Comparison of ENCODE assay signal across 20 mouse cellular contexts in genomic region chr1:184763866-184764265, GRCm38 (mm10). TPM values are rescaled to one million over a fixed set of nuclear protein-coding genes. Genes with fewer than 3 reads are reported as not detected.
DNase-seq lines count a peak whose midpoint lies in the region; ATAC-seq lines count a peak whose summit lies in the region.
"Had no signal": no experiment of that assay in that cellular context is flagged by ENCODE, and none has a peak within 500 bp of the region (broad histone marks: within the 10 kb centered on the region; RNA-seq: fewer than 3 reads in every experiment).

No protein-coding gene starts in this region.

- DNase-seq in adrenal gland, postnatal 10 days, result peak; percentile 62
- DNase-seq in adrenal gland, postnatal 25 days, result no peak
- peak; percentile 79 for DNase-seq in heart, adult 11 months
- peak; percentile 70 for DNase-seq in adipocyte (ENCODE audit: low spot score)
- DNase-seq in layer of hippocampus, adult 8-10 months (ENCODE audit: low spot score in 2 of 2), result no peak
- DNase-seq in kidney, postnatal 36 days, result no peak
- DNase-seq: adrenal gland, adult 8-10 months; cerebellum, adult 11-12 months; cerebellum, adult 2 months; cerebellum, adult 9-10 months; cerebellum, postnatal 10 days; cerebellum, postnatal 25 days; forebrain, postnatal 0 days had no signal

- H3K36me3 ChIP-seq in heart, embryonic 12.5 days, result no peaks in the 10 kb centered on the region
- H3K36me3 ChIP-seq: embryonic facial prominence, embryonic 10.5 days; embryonic facial prominence, embryonic 12.5 days; forebrain, embryonic 15.5 days had no signal

- H3K4me2 ChIP-seq in heart, embryonic 12.5 days, result no peak overlapping the region
- H3K4me2 ChIP-seq: embryonic facial prominence, embryonic 12.5 days; forebrain, embryonic 13.5 days; forebrain, embryonic 15.5 days had no signal

- H3K4me3 ChIP-seq in heart, embryonic 12.5 days, result no peak overlapping the region
- H3K4me3 ChIP-seq: embryonic facial prominence, embryonic 10.5 days; embryonic facial prominence, embryonic 12.5 days; forebrain, embryonic 13.5 days; forebrain, embryonic 15.5 days had no signal

- H3K27ac ChIP-seq in heart, embryonic 12.5 days (ENCODE audit: poor library complexity, severe bottlenecking), result no peak overlapping the region
- H3K27ac ChIP-seq: embryonic facial prominence, embryonic 10.5 days; embryonic facial prominence, embryonic 12.5 days; forebrain, embryonic 13.5 days; forebrain, embryonic 15.5 days had no signal

- no peaks in the 10 kb centered on the region for H3K9me3 ChIP-seq in heart, embryonic 12.5 days (replicated peaks)
- H3K9me3 ChIP-seq: embryonic facial prominence, embryonic 10.5 days; embryonic facial prominence, embryonic 12.5 days; forebrain, embryonic 13.5 days; forebrain, embryonic 15.5 days had no signal

- no peaks in the 10 kb centered on the region for H3K27me3 ChIP-seq in heart, embryonic 12.5 days (replicated peaks)
- H3K27me3 ChIP-seq: embryonic facial prominence, embryonic 12.5 days; forebrain, embryonic 13.5 days; forebrain, embryonic 15.5 days had no signal

- WGBS in heart, embryonic 12.5 days, result 48% methylated on average over 3 of the region's 3 CpGs

- no peak overlapping the region for H3K9ac ChIP-seq in heart, embryonic 12.5 days
- H3K9ac ChIP-seq: embryonic facial prominence, embryonic 12.5 days; forebrain, embryonic 13.5 days; forebrain, embryonic 15.5 days; forebrain, postnatal 0 days had no signal

- H3K4me1 ChIP-seq in heart, embryonic 12.5 days (replicated peaks), result no peaks in the 10 kb centered on the region
- H3K4me1 ChIP-seq: embryonic facial prominence, embryonic 10.5 days; embryonic facial prominence, embryonic 12.5 days; forebrain, embryonic 13.5 days; forebrain, embryonic 15.5 days had no signal

- ATAC-seq in heart, embryonic 12.5 days (ENCODE audit: insufficient number of reproducible peaks, low FRiP score), result no peak
- ATAC-seq: activated CD4-positive, CD25-positive, alpha-beta regulatory T cell, adult 4 months; forebrain, embryonic 13.5 days; forebrain, embryonic 15.5 days; forebrain, postnatal 0 days; Patski had no signal

RNA-seq across cellular contexts. Expression of gene Hlx, which starts 31.4 kb away (rescaled TPM):
- total RNA-seq in adrenal gland, postnatal 10 days (2021), result 10 to 100 TPM; 40.7 to 47.8 TPM
- total RNA-seq in adrenal gland, postnatal 25 days (2021), result 10.6 and 12.8 TPM in 2 replicates
- polyA plus RNA-seq in heart, embryonic 12.5 days (2016; fragmentation: Nextera tagmentation; extraction: Ambion mirVana), result 8.7 and 8.8 TPM in 2 replicates
- total RNA-seq in layer of hippocampus, adult 8-10 months (2022), result 1 to 10 TPM in 2 of 4 experiments, under 1 TPM in 2; 0.76 to 4.5 (median 1.9) TPM
- polyA plus RNA-seq: activated CD4-positive, CD25-positive, alpha-beta regulatory T cell, adult 4 months had no signal

RNA-seq across cellular contexts. Expression of gene Marc1, which starts 47.2 kb away (rescaled TPM):
- 10 to 100 TPM; 15.0 to 43.0 TPM for total RNA-seq in adrenal gland, postnatal 10 days (2021)
- total RNA-seq in adrenal gland, postnatal 25 days (2021), result 1.4 and 4.4 TPM in 2 replicates
- polyA plus RNA-seq in heart, embryonic 12.5 days (2016; fragmentation: Nextera tagmentation; extraction: Ambion mirVana), result 0.14 and 0.24 TPM in 2 replicates
- under 1 TPM in 1 of 4 experiments, not detected in 3; 0.19 TPM for total RNA-seq in layer of hippocampus, adult 8-10 months (2022)
- polyA plus RNA-seq: activated CD4-positive, CD25-positive, alpha-beta regulatory T cell, adult 4 months; cerebellum, adult 2 months; embryonic facial prominence, embryonic 12.5 days; forebrain, embryonic 15.5 days; Patski had no signal

Comparison
In these comparisons a context has a peak if more than half of its experiments do, and no peak if none do; other contexts are left out.
1. DNase-seq: peak in adrenal gland, postnatal 10 days (single experiment), heart, adult 11 months (single experiment) and adipocyte (single experiment); none in adrenal gland, postnatal 25 days (single experiment), layer of hippocampus, adult 8-10 months (0 of 2) and kidney, postnatal 36 days (0 of 2).